Mouse (Mus musculus) forebrain, embryonic 12.5 days (tissue): ENCODE measurements at regions not wholly inside any gene's neighbourhood (a gene's known extent, or its start where the extent isn't known, plus 50 kb on each side); places are given as distances from the start of the nearest gene placed in this dataset.

Experiments used
- ATAC-seq: fragments of 200-750 bp; cut with Nextera tagmentation; 2 replicates; pipeline ENCODE4 v1.8.0; 2017; ENCODE audit warnings: moderate TSS enrichment; ENCODE audit not compliant: low FRiP score
- H3K27ac ChIP-seq: fragments of 300-500 bp; sonication (generic); 2 replicates; pipeline ENCODE4 v1.5.1; 2016; ENCODE audit warnings: mild to moderate bottlenecking
- H3K27me3 ChIP-seq: fragments of 300-500 bp; sonication (generic); 2 replicates; pipeline ENCODE4 v1.6.1; 2016; ENCODE audit warnings: mild to moderate bottlenecking
- H3K36me3 ChIP-seq: fragments of 300-500 bp; sonication (generic); replicated peaks from 2 replicates; pipeline ENCODE4 v1.6.1; 2016; ENCODE audit warnings: mild to moderate bottlenecking
- H3K4me1 ChIP-seq: fragments of 300-500 bp; sonication (generic); 2 replicates; pipeline ENCODE4 v1.6.1; 2016
- H3K4me2 ChIP-seq: fragments of 300-500 bp; sonication (generic); 2 replicates; pipeline ENCODE4 v1.6.1; 2016; ENCODE audit warnings: mild to moderate bottlenecking, moderate library complexity
- H3K4me3 ChIP-seq: fragments of 300-500 bp; sonication (generic); replicated peaks from 2 replicates; pipeline ENCODE4 v1.5.1; 2016; ENCODE audit warnings: mild to moderate bottlenecking
- H3K9ac ChIP-seq: fragments of 300-500 bp; sonication (generic); 2 replicates; pipeline ENCODE4 v1.6.1; 2016; ENCODE audit warnings: mild to moderate bottlenecking
- H3K9me3 ChIP-seq: fragments of 300-500 bp; sonication (generic); 2 replicates; pipeline ENCODE4 v1.6.1; 2016
- WGBS: fragments of 180-500 bp; shearing (Covaris S2); methylation state at CpG from one replicate; pipeline ENCODE4 v1.1.7; 2016; 5-methylcytosine and 5-hydroxymethylcytosine counted together

GRCm38 (mm10) chr6:39283761-39284415 lies 77.3 kb upstream of the Kdm7a start:
- no peaks in the 10 kb centered on the region for H3K9me3 ChIP-seq
- no peak overlapping the region for H3K27ac ChIP-seq
- ATAC-seq, result no peak
- 90% methylated on average over 9 of the region's 9 CpGs for whole genome bisulfite sequencing
- H3K27me3 ChIP-seq, result no peaks in the 10 kb centered on the region
- H3K4me1 ChIP-seq, result peaks cover 9% of the 10 kb centered on the region
- no peak overlapping the region for H3K4me2 ChIP-seq
- H3K36me3 ChIP-seq, result no peaks in the 10 kb centered on the region
- no peak overlapping the region for H3K4me3 ChIP-seq
- no peak overlapping the region for H3K9ac ChIP-seq

- 90% methylated on average over 6 of the region's 6 CpGs for WGBS
Measured at GRCm38 (mm10) chr6:39278317-39278716, 71.7 kb upstream of the Kdm7a start.

GRCm38 (mm10) chr6:39274774-39275502 lies 68.3 kb upstream of the Kdm7a start:
- 91% methylated on average over 12 of the region's 12 CpGs for WGBS
- Histone ChIP-seq H3K4me1 (no peaks in the 10 kb centered on the region), H3K27me3 (no peaks in the 10 kb centered on the region), H3K27ac (no peak overlapping the region), H3K9ac (no peak overlapping the region), H3K36me3 (no peaks in the 10 kb centered on the region), H3K4me2 (no peak overlapping the region), H3K4me3 (no peak overlapping the region), H3K9me3 (0 out of 2 replicates have a peak, but pooled peaks cover 4% of the 10 kb centered on the region)
- ATAC-seq, result no peak

More at GRCm38 (mm10) chr6:39278317-39278716, 71.7 kb upstream of the Kdm7a start:
- Histone ChIP-seq H3K27me3 (no peaks in the 10 kb centered on the region), H3K27ac (no peak overlapping the region), H3K4me2 (no peak overlapping the region), H3K36me3 (no peaks in the 10 kb centered on the region), H3K4me1 (no peaks in the 10 kb centered on the region), H3K4me3 (no peak overlapping the region), H3K9me3 (0 out of 2 replicates have a peak, but pooled peaks cover 3% of the 10 kb centered on the region), H3K9ac (no peak overlapping the region)
- ATAC-seq, result no peak

GRCm38 (mm10) chr6:39273427-39273826 lies 66.8 kb upstream of the Kdm7a start:
- Histone ChIP-seq H3K4me1 (no peaks in the 10 kb centered on the region), H3K27me3 (no peaks in the 10 kb centered on the region), H3K36me3 (no peaks in the 10 kb centered on the region), H3K4me3 (no peak overlapping the region), H3K9ac (no peak overlapping the region), H3K27ac (no peak overlapping the region), H3K9me3 (0 out of 2 replicates have a peak, but pooled peaks cover 4% of the 10 kb centered on the region), H3K4me2 (no peak overlapping the region)
- WGBS, result 93% methylated on average over 1 of the region's 1 CpGs
- no peak for ATAC-seq

GRCm38 (mm10) chr6:39270457-39270856 lies 63.9 kb upstream of the Kdm7a start:
- Histone ChIP-seq H3K27me3 (no peaks in the 10 kb centered on the region), H3K9me3 (0 out of 2 replicates have a peak, but pooled peaks cover 4% of the 10 kb centered on the region), H3K4me1 (no peaks in the 10 kb centered on the region), H3K27ac (no peak overlapping the region), H3K9ac (no peak overlapping the region), H3K4me2 (no peak overlapping the region), H3K4me3 (no peak overlapping the region), H3K36me3 (no peaks in the 10 kb centered on the region)
- ATAC-seq, result no peak
- 91% methylated on average over 1 of the region's 1 CpGs for WGBS

GRCm38 (mm10) chr6:39269706-39270105 lies 63.1 kb upstream of the Kdm7a start:
- ATAC-seq, result no peak

GRCm38 (mm10) chr6:39268647-39269428 lies 62.2 kb upstream of the Kdm7a start:
- Histone ChIP-seq H3K36me3 (no peaks in the 10 kb centered on the region), H3K9ac (no peak overlapping the region), H3K27ac (no peak overlapping the region), H3K27me3 (no peaks in the 10 kb centered on the region), H3K4me1 (no peaks in the 10 kb centered on the region), H3K9me3 (0 out of 2 replicates have a peak, but pooled peaks cover 4% of the 10 kb centered on the region), H3K4me3 (no peak overlapping the region), H3K4me2 (no peak overlapping the region)
- no peak for ATAC-seq
- WGBS, result 22% methylated on average over 7 of the region's 8 CpGs

More at GRCm38 (mm10) chr6:39269706-39270105, 63.1 kb upstream of the Kdm7a start:
- no peak overlapping the region for H3K4me3 ChIP-seq
- no peak overlapping the region for H3K9ac ChIP-seq
- H3K36me3 ChIP-seq, result no peaks in the 10 kb centered on the region
- WGBS, result 53% methylated on average over 5 of the region's 5 CpGs
- H3K4me2 ChIP-seq, result no peak overlapping the region
- 0 out of 2 replicates have a peak, but pooled peaks cover 4% of the 10 kb centered on the region for H3K9me3 ChIP-seq
- no peak overlapping the region for H3K27ac ChIP-seq
- no peaks in the 10 kb centered on the region for H3K27me3 ChIP-seq
- H3K4me1 ChIP-seq, result no peaks in the 10 kb centered on the region

- 80% methylated on average over 4 of the region's 4 CpGs for WGBS
Measured at GRCm38 (mm10) chr6:39264722-39265121, 58.1 kb upstream of the Kdm7a start.

GRCm38 (mm10) chr6:39263615-39264014 lies 57.0 kb upstream of the Kdm7a start:
- ATAC-seq, result no peak
- Histone ChIP-seq H3K27ac (no peak overlapping the region), H3K4me3 (no peak overlapping the region), H3K9me3 (no peaks in the 10 kb centered on the region), H3K4me2 (no peak overlapping the region), H3K36me3 (no peaks in the 10 kb centered on the region), H3K27me3 (peaks cover 4% of the 10 kb centered on the region), H3K4me1 (no peaks in the 10 kb centered on the region), H3K9ac (no peak overlapping the region)
- 73% methylated on average over 8 of the region's 8 CpGs for WGBS

More at GRCm38 (mm10) chr6:39264722-39265121, 58.1 kb upstream of the Kdm7a start:
- Histone ChIP-seq H3K36me3 (no peaks in the 10 kb centered on the region), H3K9ac (no peak overlapping the region), H3K4me3 (no peak overlapping the region), H3K4me1 (no peaks in the 10 kb centered on the region), H3K27ac (no peak overlapping the region), H3K4me2 (no peak overlapping the region), H3K27me3 (no peaks in the 10 kb centered on the region), H3K9me3 (no peaks in the 10 kb centered on the region)
- ATAC-seq, result no peak

- no peaks in the 10 kb centered on the region for H3K9me3 ChIP-seq
- no peak for ATAC-seq
- H3K27ac ChIP-seq, result no peak overlapping the region
- H3K4me2 ChIP-seq, result no peak overlapping the region
- no peak overlapping the region for H3K9ac ChIP-seq
- H3K27me3 ChIP-seq, result peaks cover 5% of the 10 kb centered on the region
- no peak overlapping the region for H3K4me3 ChIP-seq
- H3K4me1 ChIP-seq, result peaks cover 10% of the 10 kb centered on the region
- no peaks in the 10 kb centered on the region for H3K36me3 ChIP-seq
- 87% methylated on average over 8 of the region's 8 CpGs for WGBS
Measured at GRCm38 (mm10) chr6:39261951-39262350, 55.4 kb upstream of the Kdm7a start.

- Histone ChIP-seq H3K9ac (no peak overlapping the region), H3K27me3 (peaks cover 11% of the 10 kb centered on the region), H3K4me2 (no peak overlapping the region), H3K4me3 (no peak overlapping the region), H3K36me3 (no peaks in the 10 kb centered on the region), H3K27ac (no peak overlapping the region), H3K4me1 (peaks cover 21% of the 10 kb centered on the region), H3K9me3 (no peaks in the 10 kb centered on the region)
- ATAC-seq, result no peak
- WGBS, result 97% methylated on average over 4 of the region's 4 CpGs
Measured at GRCm38 (mm10) chr6:39260480-39260879, 53.9 kb upstream of the Kdm7a start.

- 97% methylated on average over 1 of the region's 1 CpGs for WGBS
- Histone ChIP-seq H3K27ac (no peak overlapping the region), H3K4me2 (no peak overlapping the region), H3K36me3 (no peaks in the 10 kb centered on the region), H3K4me1 (peaks cover 21% of the 10 kb centered on the region), H3K9me3 (no peaks in the 10 kb centered on the region), H3K27me3 (peaks cover 11% of the 10 kb centered on the region), H3K9ac (no peak overlapping the region), H3K4me3 (no peak overlapping the region)
- no peak for ATAC-seq
Measured at GRCm38 (mm10) chr6:39259129-39259528, 52.5 kb upstream of the Kdm7a start.
